Mouse (Mus musculus): ENCODE data around the gene Gldc. TPM values are rescaled to one million over a fixed set of nuclear protein-coding genes. Genes with fewer than 3 reads are reported as not detected.
A peak's percentile ranks its signal among the peaks of the same experiment; 100 is the strongest.

Gldc gene
- polyA plus RNA-seq, 1 experiment from 2014 or later = 48.4 TPM

DNA sequence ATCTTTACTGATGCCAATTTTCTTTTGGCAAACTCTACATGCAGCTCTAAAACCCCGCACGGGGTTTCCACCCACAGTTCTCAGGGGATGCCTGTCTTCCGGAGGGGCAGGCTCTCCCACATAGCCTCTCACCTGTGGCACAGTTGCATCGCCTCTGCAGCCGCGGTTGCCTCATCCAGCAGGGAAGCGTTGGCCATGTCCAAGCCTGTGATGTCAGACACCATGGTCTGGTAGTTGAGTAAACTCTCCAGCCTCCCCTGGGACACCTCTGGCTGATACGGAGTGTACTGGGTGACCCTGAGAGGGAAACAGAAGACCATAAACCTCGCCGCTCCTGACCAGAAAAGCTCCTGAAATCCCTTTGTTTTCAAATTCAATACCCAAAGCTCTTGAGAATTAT lies 23.9 kb downstream of the Gldc start:
- Histone ChIP-seq H3K36me3 (replicated peaks) (peaks cover 56% of the 10 kb centered on the region), H3K4me1 (peaks cover 39% of the 10 kb centered on the region), H3K27ac (no peak overlapping the region), H3K27me3 (ENCODE audit: poor library complexity, severe bottlenecking) (no peaks in the 10 kb centered on the region), H3K9me3 (no peaks in the 10 kb centered on the region), H3K4me3 (no peak overlapping the region)
- 95% methylated on average over 10 of the region's 10 CpGs for WGBS
- no peak for DNase-seq (ENCODE audit: extremely low spot score, low spot score)

DNA sequence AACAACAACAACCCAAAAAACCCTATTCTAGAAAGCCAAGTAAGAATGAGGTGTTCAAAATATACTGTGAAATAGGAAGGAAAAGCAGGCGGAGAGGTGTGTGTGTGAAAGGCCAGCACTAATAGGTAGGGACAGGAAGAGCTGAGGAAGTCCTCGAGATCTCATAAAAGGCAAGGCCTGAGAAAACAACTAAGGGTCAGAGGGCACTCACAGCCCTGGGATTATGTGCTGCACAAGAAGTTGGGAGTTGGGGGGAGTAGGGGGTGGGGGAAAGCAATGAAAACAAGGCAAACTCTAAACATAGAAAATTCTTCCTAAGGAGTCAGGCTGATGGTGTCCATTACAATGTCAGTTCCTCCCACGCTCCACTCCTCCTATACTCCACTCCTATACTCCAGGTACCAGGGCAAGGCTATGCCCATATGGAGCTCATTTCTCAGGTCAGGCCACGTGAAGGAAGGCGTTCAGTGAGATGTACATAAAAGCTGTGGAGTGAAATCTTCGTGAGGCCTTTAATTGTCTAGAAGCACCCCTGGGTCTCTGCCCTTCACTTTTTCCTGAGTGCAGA lies 25.9 kb downstream of the Gldc start:
- no peaks in the 10 kb centered on the region for H3K27me3 ChIP-seq (ENCODE audit: poor library complexity, severe bottlenecking)
- H3K4me1 ChIP-seq = peaks cover 23% of the 10 kb centered on the region
- H3K27ac ChIP-seq = no peak overlapping the region
- peaks cover 76% of the 10 kb centered on the region for H3K36me3 ChIP-seq (replicated peaks)
- 56% methylated on average over 6 of the region's 6 CpGs for WGBS
- H3K4me3 ChIP-seq = no peak overlapping the region
- H3K9me3 ChIP-seq = no peaks in the 10 kb centered on the region
- no peak for DNase-seq (ENCODE audit: extremely low spot score, low spot score)

DNA sequence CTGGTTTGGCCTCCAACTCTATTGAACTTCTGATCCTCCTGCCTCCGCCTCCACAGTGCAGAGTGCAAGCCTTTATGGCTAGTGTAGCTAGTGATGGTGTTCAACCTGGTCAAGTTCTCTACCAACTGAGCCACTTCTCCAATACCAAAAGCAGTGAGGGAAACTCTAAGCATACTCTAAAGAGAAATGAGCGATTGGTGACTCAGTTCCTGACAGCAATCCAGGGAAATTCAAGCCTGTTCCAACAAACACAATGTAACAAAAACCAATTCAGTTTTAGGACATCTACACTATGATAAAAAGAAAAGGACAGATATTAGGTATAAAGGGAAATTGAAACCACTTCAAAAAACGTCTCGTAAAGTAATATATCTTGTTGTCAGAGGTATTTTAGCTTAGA lies 27.9 kb downstream of the Gldc start:
- Histone ChIP-seq H3K27me3 (ENCODE audit: poor library complexity, severe bottlenecking) (no peaks in the 10 kb centered on the region), H3K9me3 (no peaks in the 10 kb centered on the region), H3K36me3 (replicated peaks) (peaks cover 89% of the 10 kb centered on the region), H3K4me1 (peaks cover 9% of the 10 kb centered on the region), H3K4me3 (no peak overlapping the region), H3K27ac (no peak overlapping the region)
- no peak for DNase-seq (ENCODE audit: extremely low spot score, low spot score)
- 93% methylated on average over 4 of the region's 4 CpGs for WGBS

GRCm38 (mm10) chr19:30146761-30147160 lies 28.5 kb downstream of the Gldc start:
- H3K36me3 ChIP-seq (replicated peaks) = peaks cover 92% of the 10 kb centered on the region

GRCm38 (mm10) chr19:30145106-30145505 lies 30.1 kb downstream of the Gldc start:
- 92% methylated on average over 4 of the region's 4 CpGs for WGBS
- Histone ChIP-seq H3K4me1 (peaks cover 9% of the 10 kb centered on the region), H3K27me3 (ENCODE audit: poor library complexity, severe bottlenecking) (no peaks in the 10 kb centered on the region), H3K9me3 (no peaks in the 10 kb centered on the region), H3K36me3 (replicated peaks) (peaks cover 89% of the 10 kb centered on the region), H3K4me3 (no peak overlapping the region), H3K27ac (no peak overlapping the region)
- DNase-seq (ENCODE audit: extremely low spot score, low spot score) = no peak

More at GRCm38 (mm10) chr19:30146761-30147160, 28.5 kb downstream of the Gldc start:
- H3K4me1 ChIP-seq = peaks cover 9% of the 10 kb centered on the region
- H3K9me3 ChIP-seq = no peaks in the 10 kb centered on the region
- H3K27ac ChIP-seq = no peak overlapping the region
- WGBS = 88% methylated on average over 6 of the region's 6 CpGs
- H3K4me3 ChIP-seq = no peak overlapping the region
- no peaks in the 10 kb centered on the region for H3K27me3 ChIP-seq (ENCODE audit: poor library complexity, severe bottlenecking)
- DNase-seq (ENCODE audit: extremely low spot score, low spot score) = no peak

DNA sequence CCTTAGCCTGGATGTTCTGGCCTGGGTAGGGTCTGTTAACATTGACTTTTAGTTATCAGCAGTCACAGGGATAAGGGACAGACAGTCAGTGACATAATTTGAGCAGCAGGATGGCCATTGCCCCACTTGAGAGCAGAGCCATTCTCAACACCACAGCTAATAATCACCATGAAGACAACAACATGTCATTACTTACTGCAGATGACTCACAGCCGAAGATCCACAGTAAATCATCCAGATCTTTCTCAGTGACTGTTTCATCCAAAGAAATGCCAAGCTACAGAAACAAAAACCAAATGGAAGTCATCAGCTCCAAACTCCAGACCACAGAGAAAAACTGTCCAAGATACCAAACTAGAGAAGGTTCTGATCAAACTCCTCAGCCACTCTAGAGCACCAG lies 38.9 kb downstream of the Gldc start:
- H3K9me3 ChIP-seq = no peaks in the 10 kb centered on the region
- H3K27ac ChIP-seq = no peak overlapping the region
- peaks cover 95% of the 10 kb centered on the region for H3K36me3 ChIP-seq (replicated peaks)
- no peaks in the 10 kb centered on the region for H3K27me3 ChIP-seq (ENCODE audit: poor library complexity, severe bottlenecking)
- H3K4me1 ChIP-seq = no peaks in the 10 kb centered on the region
- 91% methylated on average over 1 of the region's 1 CpGs for WGBS
- no peak overlapping the region for H3K4me3 ChIP-seq
- no peak for DNase-seq (ENCODE audit: extremely low spot score, low spot score)

DNA sequence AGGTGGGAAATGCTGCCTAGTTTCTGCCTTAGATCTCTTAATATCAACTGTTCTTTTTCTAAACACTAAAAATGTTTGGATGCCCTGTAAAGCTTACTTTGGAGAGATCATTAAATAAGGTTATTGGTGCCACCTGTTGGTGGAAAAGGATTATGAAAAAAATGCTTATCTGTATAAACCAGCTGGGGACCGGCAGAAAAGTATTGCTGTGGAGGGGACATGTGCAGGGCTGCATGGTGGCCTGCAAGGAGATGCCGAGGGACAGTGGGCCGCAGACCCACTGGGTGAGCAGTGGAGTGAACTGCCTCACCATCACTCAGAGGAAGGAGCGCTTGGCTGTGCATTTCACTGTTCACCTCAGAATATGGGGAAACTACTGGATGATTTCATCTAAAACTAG lies 47.1 kb downstream of the Gldc start:
- peaks cover 10% of the 10 kb centered on the region for H3K4me1 ChIP-seq
- no peak overlapping the region for H3K27ac ChIP-seq
- no peak overlapping the region for H3K4me3 ChIP-seq
- WGBS = 92% methylated on average over 4 of the region's 4 CpGs
- no peak for DNase-seq (ENCODE audit: extremely low spot score, low spot score)
- H3K36me3 ChIP-seq (replicated peaks) = peaks cover 94% of the 10 kb centered on the region
- H3K9me3 ChIP-seq = no peaks in the 10 kb centered on the region
- H3K27me3 ChIP-seq (ENCODE audit: poor library complexity, severe bottlenecking) = no peaks in the 10 kb centered on the region

DNA sequence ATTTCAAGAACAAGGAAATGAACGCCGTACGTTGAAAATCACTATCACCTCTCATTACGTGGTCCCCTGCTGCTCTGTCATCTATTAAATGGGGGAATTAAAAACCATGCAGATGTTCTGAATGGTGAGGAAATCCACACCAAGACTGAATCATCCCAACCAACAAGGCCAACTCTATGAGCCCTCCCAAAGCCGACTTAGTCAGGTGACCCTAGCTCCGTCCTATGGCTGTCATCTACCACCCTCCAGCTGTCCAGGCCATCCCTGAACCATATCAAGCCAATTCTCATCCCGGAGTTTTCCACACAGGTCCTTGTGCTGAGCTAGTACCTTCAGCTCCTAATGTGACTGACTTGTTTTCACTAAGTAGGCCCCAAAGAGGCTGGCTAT lies 49.6 kb downstream of the Gldc start:
- H3K27me3 ChIP-seq (ENCODE audit: poor library complexity, severe bottlenecking) = no peaks in the 10 kb centered on the region
- H3K27ac ChIP-seq = peak overlapping the region; percentile 54; the same call in 1 of the 2 replicates
- H3K4me3 ChIP-seq = no peak overlapping the region
- 96% methylated on average over 7 of the region's 7 CpGs for WGBS
- H3K9me3 ChIP-seq = no peaks in the 10 kb centered on the region
- peaks cover 91% of the 10 kb centered on the region for H3K36me3 ChIP-seq (replicated peaks)
- H3K4me1 ChIP-seq = peaks cover 10% of the 10 kb centered on the region
- no peak for DNase-seq (ENCODE audit: extremely low spot score, low spot score)

GRCm38 (mm10) chr19:30124999-30125669 lies 50.1 kb downstream of the Gldc start:
- Histone ChIP-seq H3K27ac (peak overlapping the region; percentile 54; the same call in 1 of the 2 replicates), H3K4me1 (peaks cover 10% of the 10 kb centered on the region), H3K9me3 (no peaks in the 10 kb centered on the region), H3K27me3 (ENCODE audit: poor library complexity, severe bottlenecking) (no peaks in the 10 kb centered on the region), H3K36me3 (replicated peaks) (peaks cover 91% of the 10 kb centered on the region), H3K4me3 (no peak overlapping the region)
- WGBS = 76% methylated on average over 7 of the region's 7 CpGs
- no peak for DNase-seq (ENCODE audit: extremely low spot score, low spot score)

DNA sequence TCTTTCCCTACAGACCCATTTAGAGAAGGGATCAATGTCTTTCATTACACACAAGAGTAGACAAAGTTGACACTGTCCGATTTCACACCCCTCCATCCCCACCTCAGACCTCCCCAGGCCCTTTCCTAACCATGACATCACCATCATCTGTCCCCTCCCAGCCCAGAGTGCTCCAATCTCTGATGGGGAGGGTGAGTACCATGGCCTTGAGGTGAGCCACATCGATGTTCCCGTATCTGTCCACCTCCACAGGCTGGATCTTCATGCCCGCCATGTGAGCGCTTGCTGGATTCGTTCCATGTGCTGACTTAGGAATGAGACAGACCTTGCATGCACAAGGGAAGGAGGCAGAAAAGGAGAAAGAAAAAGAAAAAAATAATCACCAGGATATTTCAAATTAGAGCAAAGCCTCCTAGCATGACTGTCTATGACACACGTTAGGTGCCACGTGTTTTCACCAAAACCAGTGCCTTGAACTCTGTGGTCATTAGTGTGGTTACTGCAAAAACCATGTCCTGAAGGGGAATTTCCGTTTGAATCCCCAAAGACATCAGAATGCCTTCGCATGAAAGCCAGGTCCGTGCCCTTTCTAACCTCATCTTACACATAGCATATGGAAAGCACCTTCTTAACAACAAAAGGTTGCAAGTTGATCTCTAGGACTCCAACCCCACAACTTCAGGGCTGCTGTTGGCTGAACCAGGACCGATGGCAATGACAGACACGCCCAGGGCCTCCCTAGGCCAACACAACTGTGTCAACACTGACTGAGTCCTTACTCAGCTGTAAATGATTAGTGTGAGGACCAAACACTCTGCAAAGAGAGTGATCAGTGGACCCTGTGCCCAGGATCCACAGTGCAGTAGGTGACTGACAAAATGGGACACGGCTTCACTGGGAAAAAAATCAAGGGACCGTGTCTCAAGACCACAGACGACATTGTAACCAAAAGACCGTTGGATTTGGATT lies 56.6 kb downstream of the Gldc start:
- no peaks in the 10 kb centered on the region for H3K9me3 ChIP-seq
- no peak for DNase-seq (ENCODE audit: extremely low spot score, low spot score)

GRCm38 (mm10) chr19:30117775-30118174 lies 57.5 kb downstream of the Gldc start:
- DNase-seq (ENCODE audit: extremely low spot score, low spot score) = no peak
- Histone ChIP-seq H3K9me3 (no peaks in the 10 kb centered on the region), H3K4me3 (no peak overlapping the region), H3K27me3 (ENCODE audit: poor library complexity, severe bottlenecking) (no peaks in the 10 kb centered on the region), H3K36me3 (replicated peaks) (peaks cover 90% of the 10 kb centered on the region), H3K4me1 (peaks cover 69% of the 10 kb centered on the region), H3K27ac (peak overlapping the region; percentile 60; the same call in 1 of the 2 replicates)
- WGBS = 82% methylated on average over 9 of the region's 9 CpGs

More for the DNA sequence above, 56.6 kb downstream of the Gldc start:
- Histone ChIP-seq H3K4me1 (peaks cover 60% of the 10 kb centered on the region), H3K4me3 (no peak overlapping the region), H3K27ac (peak overlapping the region; percentile 60; the same call in 1 of the 2 replicates), H3K36me3 (replicated peaks) (peaks cover 90% of the 10 kb centered on the region), H3K27me3 (ENCODE audit: poor library complexity, severe bottlenecking) (no peaks in the 10 kb centered on the region)
- 85% methylated on average over 17 of the region's 17 CpGs for WGBS

DNA sequence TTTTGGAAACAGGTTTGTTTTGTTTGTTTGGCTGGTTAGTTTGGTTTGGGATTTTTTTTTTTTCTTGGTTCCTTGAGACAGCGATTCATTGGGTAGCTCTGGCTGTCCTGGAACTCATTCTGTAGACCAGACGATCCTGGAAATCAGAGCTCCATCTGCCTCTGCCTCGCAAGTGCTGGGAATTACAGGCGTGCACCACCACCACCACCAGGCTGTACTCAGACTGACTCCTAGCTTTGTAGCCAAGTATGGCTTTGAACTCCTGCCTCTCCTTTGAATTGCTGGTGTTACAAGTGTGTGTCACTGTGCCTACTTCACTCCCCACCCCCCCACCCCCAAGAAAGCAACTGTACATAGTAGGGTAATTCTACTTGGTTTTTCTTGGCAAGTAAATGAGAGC lies 58.0 kb downstream of the Gldc start:
- H3K27ac ChIP-seq = peak overlapping the region; percentile 3; the same call in 1 of the 2 replicates
- peaks cover 74% of the 10 kb centered on the region for H3K4me1 ChIP-seq
- H3K36me3 ChIP-seq (replicated peaks) = peaks cover 90% of the 10 kb centered on the region
- no peak overlapping the region for H3K4me3 ChIP-seq
- no peak for DNase-seq (ENCODE audit: extremely low spot score, low spot score)
- no peaks in the 10 kb centered on the region for H3K27me3 ChIP-seq (ENCODE audit: poor library complexity, severe bottlenecking)
- no peaks in the 10 kb centered on the region for H3K9me3 ChIP-seq
- WGBS = 84% methylated on average over 4 of the region's 4 CpGs
